Mouse (Mus musculus) heart, adult 8-10 months (tissue): ENCODE measurements around the gene Emg1. TPM values are rescaled to one million over a fixed set of nuclear protein-coding genes. Genes with fewer than 3 reads are reported as not detected.
"Not testable (repeated sequence)": the region's sequence is repeated elsewhere in the genome, so short reads cannot be mapped to it uniquely, and the experiment has no call there.

ENCODE experiments used
- DNase-seq: peaks from one replicate; pipeline ENCODE4 v3.0.0; 2022; ENCODE audit warnings: low spot score
- total RNA-seq, 4 experiments: library from RNA; stranded (reverse); gene quantifications; 2 replicates each; pipeline ENCODE4 v1.2.4; 2022

Emg1 gene
- total RNA-seq, 4 experiments from 2014 or later: 64.4 to 81.5 (median 73.0) TPM

DNA sequence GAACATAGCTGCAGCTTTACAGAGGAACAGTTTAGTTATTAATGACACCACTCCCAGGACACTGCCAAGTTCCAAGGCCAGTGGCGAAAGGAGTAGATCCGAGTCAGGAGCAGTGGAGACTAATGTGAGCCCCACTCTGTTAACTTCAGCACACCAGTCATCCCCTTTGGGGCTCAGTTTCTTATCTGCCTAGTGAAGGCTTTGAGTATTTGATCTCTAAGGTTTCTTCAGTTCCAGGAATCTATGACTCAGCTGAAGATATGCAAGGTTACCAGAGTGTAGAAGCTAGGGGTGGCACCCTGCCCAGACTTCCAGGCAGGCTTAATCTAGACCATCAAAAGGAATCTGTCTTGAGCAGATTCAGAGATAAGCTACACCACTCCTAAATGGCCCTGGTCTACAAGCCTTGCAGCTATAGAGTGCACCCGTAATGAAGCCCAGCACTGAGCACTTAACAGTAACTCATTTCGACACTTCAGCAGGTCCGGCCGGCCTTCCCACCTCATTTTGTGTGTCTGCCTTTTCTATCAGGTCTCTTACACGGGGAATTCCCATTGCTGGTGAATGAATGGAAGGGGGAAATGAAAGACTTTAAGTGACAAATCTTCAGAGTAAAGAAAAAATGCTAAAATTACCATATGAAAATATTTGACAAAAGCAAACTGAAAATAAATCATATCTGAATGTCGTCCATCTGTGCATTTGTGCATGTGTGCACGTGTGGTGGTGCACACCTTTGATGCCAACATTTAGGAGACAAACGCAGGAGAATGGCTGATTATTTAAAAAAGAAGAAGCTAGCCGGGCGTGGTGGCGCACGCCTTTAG, 28.2 kb downstream of the Emg1 start:
- DNase-seq: no peak

DNA sequence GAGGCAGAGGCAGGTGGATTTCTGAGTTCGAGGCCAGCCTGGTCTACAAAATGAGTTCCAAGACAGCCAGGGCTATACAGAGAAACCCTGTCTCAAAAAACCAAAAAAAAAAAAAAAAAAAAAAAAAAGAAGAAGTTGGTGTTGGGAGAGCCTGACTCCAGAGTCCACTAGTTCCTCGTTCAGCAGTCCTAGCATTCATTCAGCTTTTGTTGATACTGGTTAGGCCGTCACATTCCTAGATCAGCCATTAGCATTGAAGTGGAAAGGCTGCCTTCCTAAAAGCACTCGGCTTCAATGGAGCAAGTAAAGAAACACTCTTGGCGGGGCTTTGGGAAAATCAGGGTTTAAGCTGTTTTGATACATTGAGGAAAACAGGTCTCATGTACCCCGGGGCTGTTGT, 29.7 kb downstream of the Emg1 start:
- DNase-seq: not testable (repeated sequence)

DNA sequence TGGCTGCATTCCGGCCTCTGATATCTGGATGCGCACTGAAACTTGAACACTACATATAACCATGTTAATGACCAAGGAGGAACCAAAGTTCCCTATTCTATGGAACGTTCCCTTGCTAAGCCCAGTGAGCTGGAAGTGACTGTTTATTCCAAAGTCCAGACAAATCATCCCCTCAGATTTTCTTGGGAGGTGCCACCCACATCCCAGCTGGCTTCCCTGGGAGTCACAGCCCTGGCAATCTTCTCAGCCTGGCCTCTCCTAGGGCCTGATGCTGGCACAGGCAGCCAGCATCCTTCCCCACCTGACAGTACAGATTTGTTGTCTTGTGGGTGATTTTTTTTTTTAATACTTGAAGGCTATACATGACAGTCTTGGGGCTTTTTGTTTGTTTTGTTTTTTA, 32.5 kb downstream of the Emg1 start:
- no peak for DNase-seq

DNA sequence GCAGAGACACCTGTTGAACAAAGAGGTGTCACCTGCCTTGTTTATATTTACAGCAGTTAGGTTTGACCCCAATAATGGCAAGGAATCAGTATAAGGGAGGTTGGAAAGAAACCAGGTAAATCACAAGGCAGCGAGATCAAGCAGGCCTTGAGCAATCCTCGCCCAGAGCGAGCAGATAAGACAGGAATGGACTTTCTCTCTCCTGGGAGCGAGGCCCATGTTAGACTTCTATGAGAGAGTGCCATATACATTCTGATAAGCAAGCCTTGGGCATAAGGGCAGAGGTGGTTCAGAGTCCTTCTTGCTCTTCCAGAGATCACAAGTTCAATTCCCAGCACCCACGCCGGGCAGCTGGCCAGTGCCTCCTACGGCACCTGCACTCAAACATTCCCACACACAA, 33.2 kb downstream of the Emg1 start:
- DNase-seq: no peak

DNA sequence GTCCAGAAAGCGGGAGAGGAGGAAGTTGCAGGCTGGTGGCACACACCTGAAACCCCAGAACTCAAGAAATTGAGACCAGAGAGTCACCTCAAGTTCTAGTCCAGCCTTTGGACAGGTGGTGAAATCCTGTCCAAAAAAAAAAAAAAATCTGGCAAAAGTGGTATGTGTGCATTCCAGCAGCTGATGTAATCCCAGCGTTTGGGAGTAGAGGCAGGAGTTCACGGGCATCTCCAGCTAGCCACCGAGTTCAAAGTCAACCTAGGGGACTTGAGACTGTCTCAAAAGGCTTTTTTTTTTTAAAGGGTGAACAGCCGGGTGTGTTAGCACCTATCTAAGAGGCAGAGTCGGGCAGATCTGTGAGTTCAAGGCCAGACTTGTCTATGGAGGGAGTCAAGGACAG, 35.8 kb downstream of the Emg1 start:
- DNase-seq: no peak

DNA sequence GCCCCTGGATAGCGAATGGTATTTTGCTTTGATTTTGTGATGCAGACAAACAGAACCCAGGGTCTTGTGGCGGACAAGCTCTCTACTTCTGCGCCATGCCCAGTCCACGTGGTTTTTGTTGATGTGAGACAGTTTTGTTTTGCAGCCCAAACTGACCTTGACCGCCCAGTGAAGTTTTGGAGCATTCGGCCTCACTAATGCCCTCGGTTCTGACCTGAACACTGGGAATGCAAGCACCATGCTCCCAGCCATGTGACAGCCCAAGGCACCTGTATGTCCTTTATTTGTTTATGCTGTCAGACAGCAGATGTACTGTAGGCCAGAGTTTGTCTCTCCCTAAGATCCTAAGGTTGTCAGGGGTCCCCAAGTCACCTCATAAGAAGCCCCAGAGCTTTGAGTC, 37.4 kb downstream of the Emg1 start:
- no peak for DNase-seq

DNA sequence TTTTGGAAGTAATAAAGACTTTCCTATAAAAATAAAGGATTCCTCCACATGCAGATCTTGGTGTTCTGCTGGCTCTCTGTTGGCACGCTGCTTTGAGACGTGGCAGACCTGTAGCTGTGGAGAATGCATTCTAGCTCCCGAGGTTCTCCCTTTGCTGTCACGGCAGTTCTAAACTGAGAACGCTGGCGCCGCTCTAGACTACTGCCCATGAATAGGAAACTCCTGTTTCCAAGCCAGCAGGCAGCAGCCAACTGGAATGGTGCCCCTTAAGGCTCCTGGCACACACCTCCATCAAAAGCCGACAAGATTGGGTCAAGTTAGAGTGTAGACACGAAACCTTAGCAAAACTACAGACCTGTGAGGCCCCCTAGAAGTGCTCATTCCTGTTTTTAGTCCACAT, 38.4 kb downstream of the Emg1 start:
- peak; percentile 33 for DNase-seq

DNA sequence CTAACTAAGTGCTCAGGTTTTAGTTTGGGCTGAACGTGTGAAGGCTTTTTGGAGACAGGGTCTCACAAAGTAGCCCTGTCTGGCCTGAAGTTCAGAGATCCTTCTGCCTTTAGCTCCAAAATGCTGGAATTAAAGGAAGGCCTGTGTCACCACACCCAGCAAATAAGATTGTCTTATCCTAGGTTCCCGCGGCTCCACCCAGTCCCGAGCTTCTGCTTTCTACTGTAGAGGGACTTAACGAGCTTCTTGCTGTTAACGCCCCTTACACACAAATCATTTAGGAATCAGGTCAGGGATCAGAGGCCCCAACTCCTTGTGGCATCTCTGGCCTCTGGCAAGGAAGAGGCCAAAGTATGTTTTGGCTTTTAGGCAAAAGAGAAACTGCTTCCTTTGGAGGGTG, 39.9 kb downstream of the Emg1 start:
- DNase-seq: no peak

DNA sequence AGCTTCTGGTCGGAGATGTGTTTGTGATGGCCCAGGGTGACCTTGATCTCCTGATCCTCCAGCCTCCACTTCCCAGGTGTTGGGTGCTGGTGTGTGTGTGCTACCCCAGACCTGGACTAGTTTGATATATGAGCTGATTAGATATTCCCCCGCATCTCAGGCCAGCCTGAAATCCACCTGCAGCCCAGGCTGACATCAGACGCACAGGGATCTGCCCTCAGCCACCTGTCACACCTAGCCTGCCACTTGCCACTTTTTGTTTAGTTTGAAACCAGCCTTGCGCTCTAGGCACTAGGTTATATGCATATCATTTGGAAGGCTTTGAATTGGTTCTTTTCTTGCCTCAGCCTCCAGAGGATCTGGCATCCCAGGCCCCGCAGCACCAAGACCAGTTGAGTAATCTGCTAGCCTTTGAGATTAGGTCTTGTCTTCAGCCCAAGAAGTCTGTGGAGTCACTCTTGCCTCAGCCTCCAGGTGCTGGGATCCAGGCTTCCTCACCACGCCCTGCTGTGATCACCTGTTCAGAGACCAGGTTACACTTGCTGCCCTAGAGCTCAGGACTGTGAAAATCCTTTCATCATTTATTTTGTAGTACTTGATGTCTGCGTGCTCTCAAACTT, 41.6 kb downstream of the Emg1 start:
- no peak for DNase-seq

DNA sequence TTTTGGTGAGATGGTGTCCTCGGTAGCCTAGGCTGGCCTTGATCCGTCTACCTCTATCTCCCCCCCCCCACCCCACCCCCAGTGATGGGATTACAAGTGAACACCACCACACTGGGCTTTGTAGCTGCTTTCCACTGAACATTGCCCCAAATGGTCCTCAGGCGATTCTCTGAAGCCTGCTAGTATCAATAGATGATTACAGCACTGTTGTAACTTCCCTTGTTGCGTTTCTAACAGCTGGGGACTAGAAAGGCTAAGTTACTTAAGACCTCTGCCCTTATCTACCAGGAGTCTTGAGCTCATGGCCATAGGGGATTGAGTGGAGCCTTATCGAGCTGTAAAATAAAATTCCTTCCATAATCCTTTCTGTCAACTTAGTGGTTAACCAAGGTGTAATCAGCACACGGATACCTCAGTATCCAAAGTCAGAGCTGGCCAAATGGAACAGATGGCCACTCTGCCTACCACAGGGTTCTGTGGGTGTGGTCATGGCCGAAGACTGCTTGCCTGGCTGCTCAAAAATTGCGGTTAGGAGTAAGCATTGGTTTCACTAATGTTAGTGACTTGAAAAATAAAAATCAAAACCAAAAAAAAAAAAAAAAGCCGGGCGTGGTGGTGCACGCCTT, 42.6 kb downstream of the Emg1 start:
- DNase-seq: no peak

DNA sequence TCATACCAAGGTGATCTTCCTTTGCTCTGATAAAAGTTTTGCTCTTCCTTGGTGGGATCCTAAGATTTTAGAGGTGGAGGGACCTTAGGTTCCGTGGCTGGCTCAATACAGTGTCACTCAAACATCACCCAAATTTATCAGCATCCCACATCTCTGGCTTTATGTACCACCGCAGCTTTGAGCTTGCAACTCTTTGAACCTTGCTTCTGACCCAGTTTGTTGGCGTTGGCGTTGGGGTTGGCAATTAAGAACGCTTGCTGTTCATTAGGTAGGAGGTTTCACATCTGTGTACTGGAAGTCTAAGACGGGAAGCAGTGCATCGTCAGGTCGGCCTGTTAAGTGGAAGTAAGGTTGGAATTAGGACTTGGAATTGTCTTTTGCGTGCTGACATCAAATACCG, 47.0 kb downstream of the Emg1 start:
- no peak for DNase-seq

DNA sequence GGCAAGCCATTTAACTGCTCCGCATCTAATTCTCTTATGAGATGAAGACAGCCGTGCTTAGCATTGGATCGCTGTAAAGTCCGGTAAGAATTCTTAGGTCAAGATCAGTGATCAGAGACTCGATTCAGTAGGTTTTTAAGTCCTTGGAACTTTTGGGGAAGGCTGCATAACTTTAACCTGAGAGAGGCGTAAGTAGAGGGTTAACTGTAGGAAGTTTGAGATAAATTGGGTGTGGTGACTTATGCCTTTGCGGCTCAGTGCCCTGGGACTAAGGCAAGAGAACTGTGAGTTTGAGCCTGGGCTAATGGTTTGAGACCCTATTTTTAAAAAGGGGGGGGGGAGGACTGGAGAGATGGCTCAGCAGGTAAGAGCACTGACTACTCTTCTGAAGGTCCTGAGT, 47.7 kb downstream of the Emg1 start:
- no peak for DNase-seq

DNA sequence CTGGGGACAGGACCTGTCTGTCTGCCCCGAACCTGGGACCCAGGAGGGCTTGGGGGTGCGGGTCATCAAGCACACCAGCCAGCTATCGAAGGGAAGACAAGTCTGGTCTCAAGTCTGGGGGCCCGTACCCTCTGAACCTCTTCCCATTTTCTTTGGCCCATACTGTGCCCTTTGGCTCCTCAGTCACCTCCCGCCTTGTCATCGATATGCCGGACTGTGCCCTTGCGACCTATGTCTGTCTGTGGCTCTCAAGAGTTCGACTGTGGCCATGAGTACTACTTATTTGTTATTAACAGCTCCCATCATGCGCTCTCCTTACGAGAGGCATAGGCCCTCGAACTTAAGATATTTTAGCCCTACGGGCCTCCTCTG, 48.6 kb downstream of the Emg1 start:
- peak; percentile 19 for DNase-seq

DNA sequence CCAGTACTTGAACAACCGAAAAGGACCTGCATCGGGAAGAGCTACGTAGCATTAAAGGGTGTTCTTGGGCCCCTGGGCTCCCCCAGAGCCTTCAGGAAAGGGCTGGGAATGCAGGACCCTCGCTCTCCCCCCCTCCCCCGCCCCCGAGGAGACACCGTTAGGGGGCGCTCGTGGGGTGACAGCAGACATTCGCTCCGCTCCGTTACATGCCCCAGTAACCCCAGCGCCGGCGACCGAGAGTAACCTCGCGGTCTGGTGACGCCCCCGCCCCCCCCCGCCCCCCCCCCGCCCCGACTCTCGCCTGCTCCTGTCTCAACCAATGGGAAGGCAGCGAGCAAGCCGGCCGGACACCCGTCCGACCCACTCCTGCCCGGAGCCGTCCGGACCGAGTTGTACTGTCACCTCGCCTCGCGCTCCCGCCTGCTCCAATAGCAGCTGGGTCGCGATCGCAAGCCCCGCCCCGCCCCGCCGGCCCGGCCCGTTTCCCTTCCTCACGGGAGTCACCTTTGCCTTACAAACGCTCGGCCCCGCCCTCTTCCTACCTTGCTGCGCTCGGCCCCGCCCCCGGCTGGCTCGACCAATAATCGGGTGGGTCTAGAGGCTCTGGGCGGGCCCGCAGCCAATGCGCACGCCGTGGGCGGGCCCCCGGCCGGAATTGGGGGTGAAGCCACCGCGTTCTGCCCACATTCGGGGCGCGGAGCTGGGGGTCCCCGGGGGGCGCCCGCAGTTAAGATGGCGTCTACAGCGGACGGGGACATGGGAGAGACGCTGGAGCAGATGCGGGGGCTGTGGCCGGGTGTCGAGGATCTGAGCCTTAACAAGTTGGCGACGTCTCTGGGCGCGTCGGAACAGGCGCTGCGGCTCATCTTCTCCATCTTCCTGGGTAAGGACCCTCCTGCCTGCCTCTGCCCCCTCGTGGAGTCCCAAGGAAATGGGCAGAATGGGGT, 49.2 kb downstream of the Emg1 start, which contains the start of gene Lpcat3:
Gene Lpcat3, plus strand, starts transcription at position 551 of the 947 bp plus-strand sequence.
- DNase-seq: peak; percentile 96

DNA sequence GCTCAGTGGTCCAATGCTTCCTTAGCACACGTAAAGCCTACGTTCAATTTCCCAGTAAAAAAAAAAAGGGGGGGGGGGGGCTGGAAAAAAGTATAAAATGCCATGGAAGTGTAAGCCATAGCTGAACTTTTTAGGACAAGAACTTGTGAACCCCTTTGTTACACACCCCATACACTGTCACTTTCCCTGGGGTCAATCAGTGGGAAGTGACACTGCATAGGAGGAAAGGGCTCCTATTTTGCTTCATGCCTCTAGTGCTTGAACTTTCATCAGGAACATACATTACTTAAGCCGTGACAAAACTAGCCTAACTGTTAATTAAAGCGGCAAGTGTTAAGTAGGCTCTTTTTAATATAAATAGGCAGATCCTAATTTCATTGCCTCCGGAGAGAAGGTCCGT, 50.0 kb downstream of the Emg1 start:
- no peak for DNase-seq

DNA sequence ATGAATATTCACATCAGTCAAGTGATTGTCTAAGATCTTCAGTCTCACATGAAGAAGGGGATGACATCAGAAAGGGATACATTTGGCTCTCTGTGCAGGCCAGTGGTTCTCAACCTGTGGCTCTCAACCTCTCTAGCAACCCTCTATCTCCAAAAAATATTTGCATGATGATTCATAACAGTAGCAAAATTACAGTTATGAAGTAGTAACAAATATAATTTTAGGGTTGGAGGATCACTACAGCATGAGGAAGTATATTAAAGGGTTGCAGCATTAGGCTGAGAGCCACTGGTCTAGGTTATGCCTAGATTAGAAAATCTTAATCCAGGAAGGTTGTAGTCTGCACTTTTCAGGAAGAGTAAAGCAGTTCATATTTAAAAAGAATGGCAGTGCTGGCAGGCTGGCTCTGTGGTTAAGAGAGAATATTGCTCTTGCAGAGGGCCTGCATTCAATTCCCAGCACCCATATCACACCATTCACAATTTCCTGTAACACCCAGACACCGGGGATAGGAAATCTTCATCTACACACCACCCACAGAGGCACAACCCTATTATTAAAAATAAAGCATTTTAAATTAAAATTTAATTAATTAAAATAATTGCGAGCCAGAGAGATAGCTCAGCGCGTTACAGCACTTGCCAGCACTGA, 50.7 kb downstream of the Emg1 start:
- no peak for DNase-seq

DNA sequence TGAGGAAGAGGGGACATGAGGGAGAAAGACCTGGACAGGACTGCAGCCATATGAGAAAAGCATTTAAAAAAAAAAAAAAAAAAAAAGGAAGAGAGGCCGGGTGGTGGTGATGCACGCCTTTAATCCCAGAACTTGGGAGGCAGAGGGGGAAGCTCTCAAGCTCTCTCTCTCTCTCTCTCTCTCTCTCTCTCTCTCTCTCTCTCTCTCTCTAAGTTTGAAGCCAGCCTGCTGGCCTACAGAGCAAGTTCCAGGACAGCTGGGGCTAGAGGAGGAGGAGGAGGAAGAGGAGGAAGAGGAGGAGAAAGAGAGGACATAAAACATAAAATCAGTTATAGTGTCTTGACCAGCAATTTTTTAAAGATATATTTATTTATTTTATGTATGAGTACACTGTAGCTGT, 53.9 kb downstream of the Emg1 start:
- DNase-seq: no peak

DNA sequence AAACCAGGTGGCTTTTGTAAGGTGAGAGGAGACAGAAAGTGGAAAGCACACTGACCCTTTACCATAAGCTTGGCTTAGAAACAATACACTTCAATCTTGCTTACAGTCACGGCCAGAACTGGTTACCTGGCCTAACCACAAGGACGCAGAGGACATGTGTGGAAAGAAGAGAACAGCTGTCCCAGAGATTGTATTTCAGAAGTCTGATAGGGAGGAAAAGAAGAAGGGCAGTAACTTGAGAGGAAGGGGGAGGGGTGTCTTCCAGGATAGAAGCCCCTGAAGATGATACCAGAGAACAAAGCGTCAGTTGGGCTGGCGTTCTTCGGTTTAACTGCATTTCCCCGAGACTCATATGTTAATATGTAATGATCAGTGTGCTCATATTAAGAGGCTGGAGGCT, 56.1 kb downstream of the Emg1 start:
- DNase-seq: no peak
